Mouse (Mus musculus) liver, embryonic 14.5 days (tissue): ENCODE results near the gene Cby3.

Experiments used
- CTCF ChIP-seq: IDR thresholded peaks from 2 replicates; pipeline ENCODE4 v1.5.1; 2016; ENCODE audit warnings: antibody characterized with exemption, low read depth, control low read depth
- EP300 ChIP-seq: IDR thresholded peaks from 2 replicates; pipeline ENCODE4 v1.6.1; 2016; ENCODE audit warnings: antibody characterized with exemption, low read depth

DNA sequence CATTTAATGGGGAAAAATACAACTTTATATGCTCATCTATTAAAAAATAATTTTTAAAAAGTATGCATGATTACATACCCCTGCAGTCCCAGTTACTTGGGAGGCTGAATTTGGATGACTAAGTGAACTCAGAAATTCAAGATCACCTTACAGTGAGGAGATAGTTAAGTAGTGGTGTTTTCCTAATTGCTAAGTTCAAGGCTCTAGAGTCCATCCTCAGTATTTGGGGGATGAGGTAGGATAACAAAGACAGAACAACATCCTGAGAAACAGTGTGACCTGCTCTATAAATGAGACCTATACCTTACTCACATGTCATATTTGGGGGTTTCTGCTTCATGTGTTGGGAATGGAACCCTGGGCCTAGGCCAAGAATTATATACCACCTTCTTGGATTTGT is 31.9 kb upstream of the Cby3 start:
- TF ChIP-seq EP300 (no peak), CTCF (no peak)
